Mouse (Mus musculus): ENCODE measurements around the gene Akr1cl. TPM values are rescaled to one million over a fixed set of nuclear protein-coding genes. Genes with fewer than 3 reads are reported as not detected.

Akr1cl gene
- 0.17 TPM in 1 of 2 replicates, not detected in the other for polyA plus RNA-seq (2015; fragmentation: Nextera tagmentation; extraction: Ambion mirVana)

GRCm38 (mm10) chr1:65032641-65033040 lies at the start of gene Akr1cl:
Gene Akr1cl (minus strand): TSS chr1:65032759.
- TF ChIP-seq CTCF (IDR thresholded peaks at IDR 0.05; ENCODE audit: low read depth) (no peak), EP300 (optimal IDR thresholded peaks at IDR 0.05) (no peak)
- H3K4me1 ChIP-seq (replicated peaks; ENCODE audit: control insufficient read depth, insufficient read depth) = no peaks in the 10 kb centered on the region
- no peak within 1 kb of the TSS for H3K4me2 ChIP-seq (replicated peaks; ENCODE audit: low read depth)
- no peak for DNase-seq (ENCODE audit: low spot score)
- no peak within 1 kb of the TSS for H3K9ac ChIP-seq (ENCODE audit: low read length)
- no peaks in the 10 kb centered on the region for H3K36me3 ChIP-seq (ENCODE audit: control insufficient read depth, insufficient read depth, low read length)
- no peak within 1 kb of the TSS for H3K27ac ChIP-seq (replicated peaks)
- no peaks in the 10 kb centered on the region for H3K9me3 ChIP-seq (ENCODE audit: control insufficient read depth, low read length)
- H3K4me3 ChIP-seq (ENCODE audit: low read depth, low read length) = no peak within 1 kb of the TSS
- no peaks in the 10 kb centered on the region for H3K27me3 ChIP-seq (ENCODE audit: control insufficient read depth, insufficient read depth, low read length)
- ATAC-seq (ENCODE audit: low FRiP score, low TSS enrichment) = no peak

- Histone ChIP-seq H3K27me3 (ENCODE audit: control insufficient read depth, insufficient read depth, low read length) (no peaks in the 10 kb centered on the region), H3K9ac (ENCODE audit: low read length) (no peak within 1 kb of the TSS), H3K4me3 (ENCODE audit: low read depth, low read length) (no peak within 1 kb of the TSS), H3K4me2 (replicated peaks; ENCODE audit: low read depth) (no peak within 1 kb of the TSS), H3K9me3 (ENCODE audit: control insufficient read depth, low read length) (no peaks in the 10 kb centered on the region), H3K36me3 (ENCODE audit: control insufficient read depth, insufficient read depth, low read length) (no peaks in the 10 kb centered on the region), H3K27ac (replicated peaks) (no peak within 1 kb of the TSS), H3K4me1 (replicated peaks; ENCODE audit: control insufficient read depth, insufficient read depth) (no peaks in the 10 kb centered on the region)
- 45% methylated on average over 7 of the region's 7 CpGs for WGBS
- no peak for TF ChIP-seq EP300 (optimal IDR thresholded peaks at IDR 0.05)
- TF ChIP-seq CTCF (IDR thresholded peaks at IDR 0.05; ENCODE audit: low read depth) = no peak
- no peak for DNase-seq (ENCODE audit: low spot score)
- no peak for ATAC-seq (ENCODE audit: low FRiP score, low TSS enrichment)
These were observed 49.6 kb upstream of the Akr1cl start, which contains the start of gene Crygb for GRCm38 (mm10) chr1:65082188-65082587. Gene Crygb (minus strand): TSS chr1:65082288.

GRCm38 (mm10) chr1:65075607-65076006 lies 43.0 kb upstream of the Akr1cl start:
- Histone ChIP-seq H3K4me3 (ENCODE audit: low read depth, low read length) (no peak overlapping the region), H3K9me3 (ENCODE audit: control insufficient read depth, low read length) (no peaks in the 10 kb centered on the region), H3K4me1 (replicated peaks; ENCODE audit: control insufficient read depth, insufficient read depth) (no peaks in the 10 kb centered on the region), H3K9ac (ENCODE audit: low read length) (no peak overlapping the region), H3K27me3 (ENCODE audit: control insufficient read depth, insufficient read depth, low read length) (no peaks in the 10 kb centered on the region), H3K27ac (replicated peaks) (no peak overlapping the region), H3K4me2 (replicated peaks; ENCODE audit: low read depth) (no peak overlapping the region), H3K36me3 (ENCODE audit: control insufficient read depth, insufficient read depth, low read length) (no peaks in the 10 kb centered on the region)
- WGBS = 11% methylated on average over 5 of the region's 5 CpGs
- DNase-seq (ENCODE audit: low spot score) = no peak
- TF ChIP-seq CTCF (IDR thresholded peaks at IDR 0.05; ENCODE audit: low read depth) = peak; percentile 64
- TF ChIP-seq EP300 (optimal IDR thresholded peaks at IDR 0.05) = no peak
- ATAC-seq (ENCODE audit: low FRiP score, low TSS enrichment) = no peak

- Histone ChIP-seq H3K4me3 (ENCODE audit: low read depth, low read length) (no peak within 1 kb of the TSS), H3K4me2 (replicated peaks; ENCODE audit: low read depth) (no peak within 1 kb of the TSS), H3K9me3 (ENCODE audit: control insufficient read depth, low read length) (no peaks in the 10 kb centered on the region), H3K9ac (ENCODE audit: low read length) (no peak within 1 kb of the TSS), H3K4me1 (replicated peaks; ENCODE audit: control insufficient read depth, insufficient read depth) (no peaks in the 10 kb centered on the region), H3K27ac (replicated peaks) (no peak within 1 kb of the TSS), H3K27me3 (ENCODE audit: control insufficient read depth, insufficient read depth, low read length) (no peaks in the 10 kb centered on the region), H3K36me3 (ENCODE audit: control insufficient read depth, insufficient read depth, low read length) (no peaks in the 10 kb centered on the region)
- DNase-seq (ENCODE audit: low spot score) = no peak
- ATAC-seq (ENCODE audit: low FRiP score, low TSS enrichment) = no peak
- no peak for TF ChIP-seq EP300 (optimal IDR thresholded peaks at IDR 0.05)
- TF ChIP-seq CTCF (IDR thresholded peaks at IDR 0.05; ENCODE audit: low read depth) = no peak
- 69% methylated on average over 6 of the region's 6 CpGs for WGBS
These were observed 41.0 kb upstream of the Akr1cl start, which contains the start of gene Crygc for GRCm38 (mm10) chr1:65073589-65073988. Gene Crygc (minus strand): TSS chr1:65073689.

GRCm38 (mm10) chr1:65067842-65068241 lies 35.3 kb upstream of the Akr1cl start:
- no peaks in the 10 kb centered on the region for H3K36me3 ChIP-seq (ENCODE audit: control insufficient read depth, insufficient read depth, low read length)
- no peaks in the 10 kb centered on the region for H3K27me3 ChIP-seq (ENCODE audit: control insufficient read depth, insufficient read depth, low read length)
- no peak overlapping the region for H3K27ac ChIP-seq (replicated peaks)
- ATAC-seq (ENCODE audit: low FRiP score, low TSS enrichment) (no peak), DNase-seq (ENCODE audit: low spot score) (no peak)
- H3K9me3 ChIP-seq (ENCODE audit: control insufficient read depth, low read length) = no peaks in the 10 kb centered on the region
- TF ChIP-seq EP300 (optimal IDR thresholded peaks at IDR 0.05) (no peak), CTCF (IDR thresholded peaks at IDR 0.05; ENCODE audit: low read depth) (no peak)
- H3K4me2 ChIP-seq (replicated peaks; ENCODE audit: low read depth) = no peak overlapping the region
- H3K4me1 ChIP-seq (replicated peaks; ENCODE audit: control insufficient read depth, insufficient read depth) = no peaks in the 10 kb centered on the region
- no peak overlapping the region for H3K4me3 ChIP-seq (ENCODE audit: low read depth, low read length)
- no peak overlapping the region for H3K9ac ChIP-seq (ENCODE audit: low read length)

GRCm38 (mm10) chr1:65064201-65064600 lies 31.6 kb upstream of the Akr1cl start:
- no peak overlapping the region for H3K9ac ChIP-seq (ENCODE audit: low read length)

More at GRCm38 (mm10) chr1:65064201-65064600, 31.6 kb upstream of the Akr1cl start:
- H3K27me3 ChIP-seq (ENCODE audit: control insufficient read depth, insufficient read depth, low read length) = no peaks in the 10 kb centered on the region
- DNase-seq (ENCODE audit: low spot score) (no peak), ATAC-seq (ENCODE audit: low FRiP score, low TSS enrichment) (no peak)
- TF ChIP-seq CTCF (IDR thresholded peaks at IDR 0.05; ENCODE audit: low read depth) = no peak
- no peak for TF ChIP-seq EP300 (optimal IDR thresholded peaks at IDR 0.05)
- WGBS = 79% methylated on average over 15 of the region's 15 CpGs
- no peak overlapping the region for H3K27ac ChIP-seq (replicated peaks)
- no peaks in the 10 kb centered on the region for H3K4me1 ChIP-seq (replicated peaks; ENCODE audit: control insufficient read depth, insufficient read depth)
- no peaks in the 10 kb centered on the region for H3K9me3 ChIP-seq (ENCODE audit: control insufficient read depth, low read length)
- H3K36me3 ChIP-seq (ENCODE audit: control insufficient read depth, insufficient read depth, low read length) = no peaks in the 10 kb centered on the region
- H3K4me3 ChIP-seq (ENCODE audit: low read depth, low read length) = no peak overlapping the region
- H3K4me2 ChIP-seq (replicated peaks; ENCODE audit: low read depth) = no peak overlapping the region

All from stomach, postnatal 0 days (tissue).